Mouse (Mus musculus) testis, adult 10 weeks (tissue): ENCODE results near the gene Ldlrad1. TPM values are rescaled to one million over a fixed set of nuclear protein-coding genes. Genes with fewer than 3 reads are reported as not detected.

Experiments
- polyA plus RNA-seq: library from polyadenylated mRNA; stranded (reverse); fragments of 350-450 nt; fragmentation: Illumina TruSeq; extraction: RNeasy Lipid Tissue Mini Kit (QIAGEN cat#74804); gene quantifications from one replicate; pipeline ENCODE4 v1.2.3, GENCODE M21; 2014; ENCODE audit warnings: low read depth, low replicate concordance

The Ldlrad1 gene
- polyA plus RNA-seq = not detected

DNA sequence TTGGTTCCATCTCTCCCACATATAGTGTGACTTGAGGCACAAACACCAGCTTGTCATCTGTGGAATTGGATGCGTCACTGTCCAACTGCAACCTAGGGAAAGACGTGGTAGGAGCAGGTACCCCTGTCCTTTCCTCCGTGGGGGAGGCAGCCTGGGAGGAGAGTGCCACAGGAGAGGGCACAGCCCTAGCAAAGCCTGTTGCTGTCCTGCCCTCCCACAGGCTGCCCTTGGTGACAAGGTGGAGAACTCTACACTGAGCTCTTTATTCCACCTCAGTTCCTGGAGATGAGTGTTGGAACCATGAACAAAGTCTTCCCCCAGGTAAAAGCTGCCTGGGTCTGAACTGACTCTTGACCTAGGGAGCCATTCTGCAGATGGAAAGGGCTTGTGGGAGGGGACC is at the start of gene Ldlrad1:
Ldlrad1 (plus strand) TSS at position 301 of the 400 bp plus-strand sequence.

DNA sequence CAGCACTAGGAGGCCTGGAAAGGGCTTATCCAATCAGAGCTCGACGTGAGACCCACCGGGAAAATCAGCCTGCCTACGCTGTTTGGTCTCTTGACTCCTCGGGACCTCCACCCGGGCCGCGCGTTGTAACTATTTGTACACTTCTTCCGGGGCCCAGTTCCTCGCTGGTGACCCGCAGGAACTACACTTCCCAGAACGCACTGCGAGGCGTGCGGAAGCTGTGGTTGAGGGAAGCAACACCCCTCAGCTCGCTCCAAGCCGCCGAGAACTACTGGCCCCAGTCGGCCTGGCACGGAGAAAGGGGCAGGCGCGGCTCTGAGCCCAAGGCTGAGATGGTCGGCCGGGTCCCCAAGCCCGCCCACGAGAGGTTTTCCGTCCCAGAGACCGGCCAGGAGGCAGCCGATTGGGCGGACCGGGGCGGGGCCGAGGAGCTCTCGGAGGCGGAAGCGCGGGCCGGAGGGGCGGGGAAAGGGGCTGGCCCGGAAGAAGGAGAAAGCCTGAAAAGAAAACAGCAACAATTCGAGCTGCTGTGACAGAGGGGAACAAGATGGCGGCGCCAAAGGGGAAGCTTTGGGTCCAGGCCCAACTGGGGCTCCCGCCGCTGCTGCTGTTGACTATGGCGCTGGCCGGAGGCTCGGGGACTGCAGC is 30.7 kb upstream of the Ldlrad1 start, which contains the start of gene Tmem59:
Tmem59 (plus strand) TSS at position 218 of the 648 bp plus-strand sequence.

DNA sequence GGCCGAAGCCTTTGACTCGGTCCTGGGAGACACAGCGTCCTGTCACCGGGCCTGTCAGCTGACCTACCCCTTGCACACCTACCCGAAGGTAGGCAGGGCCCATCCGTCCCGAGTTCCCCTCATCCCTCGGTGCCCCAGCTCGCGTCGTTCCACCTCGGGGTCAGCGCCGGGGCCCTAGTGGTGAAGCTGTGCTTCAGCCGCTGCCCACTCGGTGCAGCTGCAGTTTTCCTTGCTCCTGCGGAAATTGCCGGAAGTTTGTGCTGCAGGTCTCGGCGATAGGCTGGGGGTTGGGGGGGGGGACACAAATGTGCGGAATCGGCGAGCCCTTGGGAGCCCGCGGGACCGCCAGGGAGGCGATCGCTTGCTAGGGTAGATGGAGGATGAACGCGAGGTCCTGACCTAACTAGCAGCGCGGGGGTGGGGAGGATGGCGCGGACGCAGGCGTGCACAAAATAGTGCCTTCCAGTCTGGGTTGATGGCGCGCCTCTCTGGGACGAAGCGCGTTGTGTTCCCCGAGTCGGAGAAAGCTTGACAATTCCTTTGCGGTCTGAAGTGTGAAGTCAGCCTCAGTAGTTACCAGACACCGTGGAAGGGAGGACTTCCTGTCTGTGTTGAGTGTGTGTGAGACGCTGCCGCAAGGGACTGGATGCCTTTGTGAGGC is 30.0 kb upstream of the Ldlrad1 start, which contains the start of gene Tceanc2:
Tceanc2 (minus strand) TSS at position 287 of the 661 bp plus-strand sequence.

DNA sequence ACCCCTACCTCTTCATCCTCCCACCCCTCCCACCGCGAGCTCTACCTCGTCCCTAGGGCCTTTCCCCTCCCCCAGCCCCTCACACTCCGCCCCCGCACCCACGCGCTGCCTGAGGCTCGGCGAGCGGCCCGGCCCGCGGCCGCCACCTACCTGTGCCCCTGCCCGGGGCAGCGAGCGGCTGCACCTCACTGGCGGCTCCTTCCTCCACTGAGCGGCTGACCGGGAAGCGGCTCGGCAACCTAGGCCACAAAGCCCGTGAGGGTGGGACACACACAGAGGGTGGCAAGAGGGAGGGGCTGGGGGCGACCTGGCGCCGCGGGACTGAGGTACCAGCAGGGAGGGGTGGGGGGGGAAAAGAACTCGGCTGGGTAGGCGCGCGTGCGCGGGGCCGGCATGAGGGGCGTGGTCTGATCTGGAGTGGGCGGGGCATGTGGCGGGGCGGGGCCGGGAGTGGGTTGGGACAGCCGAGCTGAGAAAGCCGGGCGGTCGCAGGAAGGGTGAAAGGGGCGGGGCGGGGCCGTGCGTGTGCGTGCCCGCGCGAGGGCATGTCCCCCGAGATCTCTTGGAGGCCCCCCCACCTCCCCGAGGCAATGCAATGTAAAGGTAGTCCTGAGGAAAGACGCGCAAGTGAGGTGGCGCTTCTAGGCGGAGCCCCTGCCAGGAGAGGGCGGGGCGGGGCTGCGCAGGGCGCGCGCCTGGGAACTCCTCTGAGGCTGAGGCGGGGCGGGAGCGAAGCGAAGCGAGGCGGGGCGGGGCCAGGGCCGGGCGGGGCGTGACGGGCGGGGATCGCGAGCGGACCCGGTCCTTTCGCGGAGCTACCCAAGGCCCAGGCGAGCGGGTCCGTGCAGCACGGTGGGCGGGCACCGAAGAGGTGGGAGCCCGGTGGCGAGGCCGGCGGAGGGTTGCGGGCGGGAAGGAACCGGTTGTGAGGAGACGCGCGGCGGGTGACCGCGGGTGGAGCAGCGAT is 44.4 kb downstream of the Ldlrad1 start, which contains the start of the genes Lrrc42 and Hspb11:
Lrrc42 (minus strand) TSS at position 408 of the 967 bp plus-strand sequence.
Hspb11 (plus strand) TSS at position 469 of the 967 bp plus-strand sequence.

Other genes starting within 250 kb of the Ldlrad1 start
- gene Mrpl37, start 142.3 kb upstream of the Ldlrad1 start, polyA plus RNA-seq = 30.4 TPM
- 3.7 TPM for gene Cyb5rl, start 142.2 kb upstream of the Ldlrad1 start, polyA plus RNA-seq
- gene Cdcp2, start 112.3 kb upstream of the Ldlrad1 start, polyA plus RNA-seq = not detected
- gene Tmem59, start 30.8 kb upstream of the Ldlrad1 start, polyA plus RNA-seq = 167 TPM
- gene Tceanc2, start 30.1 kb upstream of the Ldlrad1 start, polyA plus RNA-seq = 54.0 TPM
- gene Lrrc42, start 44.4 kb downstream of the Ldlrad1 start, polyA plus RNA-seq = 50.5 TPM
- gene Hspb11, start 44.4 kb downstream of the Ldlrad1 start, polyA plus RNA-seq = 91.9 TPM
- gene Dio1, start 98.0 kb downstream of the Ldlrad1 start, polyA plus RNA-seq = 0.20 TPM
- 47.6 TPM for gene Yipf1, start 105.2 kb downstream of the Ldlrad1 start, polyA plus RNA-seq
- gene Ndc1, start 158.6 kb downstream of the Ldlrad1 start, polyA plus RNA-seq = 17.8 TPM
- gene Glis1, start 225.4 kb downstream of the Ldlrad1 start, polyA plus RNA-seq = not detected